Mouse (Mus musculus) stomach, postnatal 0 days (tissue): ENCODE data around the gene Pgbd5.

Source experiments
- CTCF ChIP-seq: IDR thresholded peaks from 2 replicates; pipeline ENCODE4 v1.5.1; 2016; ENCODE audit warnings: antibody characterized with exemption, low read depth, mild to moderate bottlenecking, moderate library complexity
- EP300 ChIP-seq: optimal IDR thresholded peaks from 2 replicates; pipeline ENCODE3; 2016; ENCODE audit warnings: antibody characterized with exemption

- TF ChIP-seq CTCF, result no peak
- TF ChIP-seq EP300, result no peak
Observed at GRCm38 (mm10) chr8:124448962-124449670, 9.7 kb upstream of the Pgbd5 start.
